Mouse (Mus musculus): ENCODE measurements around the gene Ndufc1. TPM values are rescaled to one million over a fixed set of nuclear protein-coding genes. Genes with fewer than 3 reads are reported as not detected.
"Not testable (repeated sequence)": the region's sequence is repeated elsewhere in the genome, so short reads cannot be mapped to it uniquely, and the experiment has no call there.

The Ndufc1 gene
- 100 to 1,000 TPM; 283 to 337 TPM for total RNA-seq (2021)
- long read RNA-seq, experiment 1, transcript Ndufc1-201 (4 exons, 1,249 nt): major isoform, 100 of 106 reads
- long read RNA-seq, experiment 1, partial matches to known transcripts: 3 of 106 reads
- long read RNA-seq, experiment 1, other reads (novel, unspliced or antisense): 2 of 106 reads
- long read RNA-seq, experiment 2, transcript Ndufc1-201 (4 exons, 1,249 nt): major isoform, 116 of 123 reads
- long read RNA-seq, experiment 2, partial matches to known transcripts: 2 of 123 reads
- long read RNA-seq, experiment 2, other reads (novel, unspliced or antisense): 1 of 123 reads

DNA sequence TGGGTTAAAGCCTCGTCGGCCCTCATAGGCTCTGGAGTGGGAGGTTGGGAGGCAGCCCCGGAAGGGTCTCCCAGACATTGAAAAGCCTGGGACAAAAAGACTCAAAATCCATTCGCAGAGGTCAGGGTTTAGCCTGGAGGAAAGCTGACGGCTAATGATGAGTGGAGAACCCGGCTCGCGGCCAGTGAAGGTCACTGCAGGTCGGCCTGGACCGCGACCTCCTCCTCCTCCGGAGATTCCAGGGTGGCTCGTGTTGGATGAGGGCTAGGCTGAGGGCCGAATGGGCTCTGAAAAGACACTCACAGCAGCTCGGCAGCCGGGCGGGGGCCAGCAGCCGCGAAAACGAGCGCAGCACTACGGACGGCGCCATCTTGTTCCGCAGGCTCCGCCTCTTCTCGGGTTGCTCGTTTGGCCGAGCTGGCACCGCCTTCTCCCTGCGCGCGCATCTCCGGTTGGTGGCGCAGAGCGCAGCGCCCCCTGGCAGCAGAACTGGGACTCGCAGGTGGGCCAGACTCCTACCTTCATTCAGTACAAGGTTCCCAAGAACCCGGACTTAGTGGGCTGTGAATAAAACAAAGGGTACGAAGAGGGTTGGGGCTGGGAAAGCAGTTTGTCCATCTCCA, at the start of gene Ndufc1:
Gene Ndufc1 (minus strand): TSS at position 428 of the 623 bp plus-strand sequence.
- DNase-seq (ENCODE audit: low spot score in 2 of 2): peak; percentile 97 to 99

- DNase-seq (ENCODE audit: low spot score in 2 of 2): no peak
These were observed 26.2 kb upstream of the Ndufc1 start for GRCm38 (mm10) chr3:51434871-51435595.

DNA sequence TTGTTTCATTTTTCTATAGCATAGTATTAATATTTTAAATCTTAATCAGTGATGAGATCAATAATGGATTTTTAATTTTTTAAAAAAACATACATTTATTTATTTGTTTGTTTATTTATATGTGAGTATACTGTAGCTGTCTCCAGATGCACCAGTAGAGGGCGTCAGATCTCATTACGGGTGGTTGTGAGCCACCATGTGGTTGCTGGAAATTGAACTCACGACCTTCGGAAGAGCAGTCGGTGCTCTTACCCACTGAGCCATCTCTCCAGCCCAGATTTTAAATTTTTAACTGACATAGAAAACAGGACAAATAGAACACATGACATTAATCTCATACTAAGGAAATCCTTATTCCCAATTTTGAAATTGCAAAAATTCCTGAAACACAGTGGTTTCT, 25.6 kb upstream of the Ndufc1 start:
- not testable (repeated sequence) for DNase-seq (ENCODE audit: low spot score in 2 of 2)

DNA sequence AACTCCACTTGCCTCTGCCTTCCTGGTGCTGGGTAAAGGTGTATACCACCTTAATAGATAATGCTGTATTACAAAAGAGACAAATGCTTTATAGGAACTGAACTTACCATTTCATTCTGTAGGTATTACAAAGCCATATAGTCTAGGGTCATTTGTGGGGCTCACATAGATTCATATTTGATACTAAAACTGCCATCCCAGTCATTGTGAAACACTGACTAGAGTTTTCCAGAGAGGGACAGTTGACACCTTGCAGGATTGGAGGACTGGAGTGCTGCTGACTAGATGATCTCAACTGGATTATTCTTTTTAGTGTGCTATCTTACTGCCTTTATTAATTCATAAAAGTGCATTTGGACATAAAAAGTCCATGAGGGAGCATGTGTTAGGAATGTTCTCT, 16.6 kb upstream of the Ndufc1 start:
- no peak for DNase-seq (ENCODE audit: low spot score in 2 of 2)

- DNase-seq (ENCODE audit: low spot score in 2 of 2): no peak
These were observed 13.1 kb upstream of the Ndufc1 start for GRCm38 (mm10) chr3:51421921-51422320.

DNA sequence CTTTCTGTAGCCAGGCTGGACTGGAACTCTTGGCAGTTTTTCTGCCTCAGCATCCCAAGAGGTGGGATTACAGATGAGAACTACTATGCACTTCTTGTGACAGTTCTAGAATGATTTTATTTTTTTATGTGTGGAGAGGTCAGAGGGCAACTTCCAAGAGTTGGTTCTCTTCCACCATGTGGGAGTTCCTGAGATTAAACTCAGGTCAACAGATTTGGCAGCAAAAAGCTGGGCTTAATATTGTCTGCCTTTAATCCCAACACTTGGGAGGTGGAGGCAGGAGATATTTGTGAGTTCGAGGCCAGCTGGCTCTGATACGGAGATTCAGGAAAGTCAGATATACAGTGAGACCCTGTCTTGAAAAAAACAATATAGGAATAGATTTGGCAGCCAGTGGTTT, 9.2 kb upstream of the Ndufc1 start:
- DNase-seq (ENCODE audit: low spot score in 2 of 2): no peak

- DNase-seq (ENCODE audit: low spot score in 2 of 2): no peak
These were observed 8.7 kb upstream of the Ndufc1 start for GRCm38 (mm10) chr3:51417485-51417884.

DNA sequence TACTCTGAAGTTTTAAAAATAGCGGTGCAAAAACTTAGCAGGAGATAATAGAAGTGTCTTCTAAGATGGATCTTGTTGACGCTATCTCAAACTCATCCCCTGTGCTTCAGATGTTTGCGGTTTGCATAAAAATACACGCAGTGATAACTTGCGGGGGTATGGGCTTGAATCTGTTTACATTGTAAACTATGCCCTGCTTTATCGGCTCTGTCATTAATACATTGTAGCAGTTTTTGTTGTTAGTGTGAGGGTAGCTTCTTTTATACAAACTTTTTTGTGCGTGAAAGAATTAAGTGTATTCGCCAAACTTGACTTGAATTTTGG, 8.3 kb upstream of the Ndufc1 start:
- no peak for DNase-seq (ENCODE audit: low spot score in 2 of 2)

- DNase-seq (ENCODE audit: low spot score in 2 of 2): peak in 1 of 2 experiments; percentile 9
These were observed 7.8 kb upstream of the Ndufc1 start for GRCm38 (mm10) chr3:51416364-51417134.

DNA sequence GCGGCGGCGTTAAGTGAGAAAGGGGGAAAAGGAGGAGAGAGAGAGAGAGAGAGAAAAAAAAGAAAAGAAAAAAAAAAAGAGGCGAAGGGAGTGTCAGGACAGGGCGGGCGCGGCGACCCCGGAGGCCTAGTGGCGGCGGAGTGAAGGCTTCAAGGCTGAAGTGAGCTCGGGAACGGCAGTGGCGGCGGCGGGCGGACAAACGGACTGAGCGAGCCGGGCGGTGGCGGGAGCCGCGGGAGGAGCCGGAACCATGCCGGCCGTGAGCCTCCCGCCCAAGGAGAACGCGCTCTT, 7.2 kb upstream of the Ndufc1 start:
- DNase-seq (ENCODE audit: low spot score in 2 of 2): peak in 1 of 2 experiments; percentile 57

DNA sequence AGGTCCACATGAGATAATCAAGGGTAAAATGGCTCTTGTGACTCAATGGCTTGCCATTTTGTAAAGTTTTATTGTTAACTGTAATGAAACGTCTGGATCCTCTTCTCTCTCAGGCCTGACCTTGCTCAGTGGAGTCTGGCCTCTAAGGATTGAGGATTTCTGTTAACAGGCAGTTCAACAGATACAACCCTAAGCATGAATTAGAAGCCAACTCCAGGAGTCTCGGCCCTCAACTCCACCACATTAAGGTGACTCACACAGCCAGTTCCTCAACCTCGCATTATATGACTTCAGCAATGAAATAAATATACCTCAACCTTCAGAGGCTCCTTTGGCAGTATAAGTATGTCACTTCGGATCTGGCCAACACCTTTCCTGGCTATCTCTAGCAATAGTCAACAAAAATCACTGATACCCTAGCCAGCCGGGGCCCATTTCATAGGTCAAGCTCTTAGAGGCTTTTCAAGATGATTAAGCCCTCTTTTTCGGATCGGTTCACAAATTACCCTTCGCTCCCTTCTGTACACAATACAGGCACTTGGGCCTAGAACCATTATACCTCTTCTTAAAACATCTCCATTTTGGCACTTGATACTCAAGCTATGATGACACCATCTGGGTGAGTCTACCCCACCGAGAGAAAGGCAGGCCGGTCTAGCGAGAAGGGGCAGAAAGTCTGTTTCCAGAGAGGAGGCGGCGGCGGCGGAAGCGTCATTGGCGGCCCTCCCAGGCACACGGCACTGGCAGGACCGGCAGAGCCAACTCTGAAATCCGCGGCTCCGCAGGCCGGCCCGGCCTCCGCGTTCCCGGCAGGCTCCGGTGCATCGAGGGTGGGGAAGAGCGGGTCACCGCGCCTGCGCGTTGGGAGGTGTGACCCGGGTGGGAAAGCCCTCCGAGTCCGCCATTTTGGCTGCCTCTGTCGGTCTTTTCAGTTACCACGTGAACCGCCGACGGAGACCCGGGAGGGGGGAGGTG, 6.6 kb upstream of the Ndufc1 start, which contains the start of gene Naa15:
Gene Naa15 (plus strand): TSS at position 51 of the 975 bp plus-strand sequence.
- peak; percentile 96 to 98 for DNase-seq (ENCODE audit: low spot score in 2 of 2)

DNA sequence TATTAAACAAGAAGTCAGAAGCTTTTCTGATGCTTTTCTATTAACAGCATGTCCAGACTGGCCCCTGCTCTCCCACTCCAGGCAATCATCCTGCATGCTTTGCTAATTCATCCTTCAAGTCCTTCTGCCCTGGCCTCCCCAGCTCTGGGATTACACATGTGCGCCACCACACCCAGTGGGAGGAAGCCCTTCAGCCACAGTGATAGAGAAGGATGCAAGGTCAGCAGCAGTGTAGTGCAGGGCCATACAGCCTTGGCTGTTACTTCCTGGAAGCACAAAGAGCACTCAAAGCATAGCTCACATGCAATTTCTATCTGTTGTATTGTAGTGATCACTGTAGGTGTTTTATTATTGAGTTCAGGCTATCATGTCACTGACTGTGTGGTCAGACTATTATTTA, 4.5 kb upstream of the Ndufc1 start:
- no peak for DNase-seq (ENCODE audit: low spot score in 2 of 2)

- no peak for DNase-seq (ENCODE audit: low spot score in 2 of 2)
These were observed 3.7 kb upstream of the Ndufc1 start for GRCm38 (mm10) chr3:51412457-51412856.

- DNase-seq (ENCODE audit: low spot score in 2 of 2): peak in 1 of 2 experiments; percentile 20
These were observed 773 bp downstream of the Ndufc1 start for GRCm38 (mm10) chr3:51407870-51408560.

- no peak for DNase-seq (ENCODE audit: low spot score in 2 of 2)
These were observed 6.2 kb downstream of the Ndufc1 start for GRCm38 (mm10) chr3:51402628-51403027.

DNA sequence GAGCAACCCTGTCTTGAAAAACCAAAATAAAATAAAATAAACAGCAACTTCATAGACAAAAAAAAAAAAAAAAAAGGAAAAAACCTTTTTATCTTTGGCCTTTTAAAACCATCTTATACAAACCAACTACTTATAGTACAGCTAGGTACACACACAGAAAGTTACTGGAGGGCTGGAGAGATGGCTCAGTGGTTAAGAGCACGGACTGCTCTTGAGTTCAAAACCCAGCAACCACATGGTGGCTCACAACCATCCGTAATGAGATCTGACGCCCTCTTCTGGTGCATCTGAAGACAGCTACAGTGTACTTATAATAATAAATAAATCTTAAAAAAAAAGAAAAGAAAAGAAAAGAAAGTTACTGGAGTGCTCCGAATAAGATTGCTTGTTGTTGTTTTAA, 6.7 kb downstream of the Ndufc1 start:
- DNase-seq (ENCODE audit: low spot score in 2 of 2): not testable (repeated sequence)

DNA sequence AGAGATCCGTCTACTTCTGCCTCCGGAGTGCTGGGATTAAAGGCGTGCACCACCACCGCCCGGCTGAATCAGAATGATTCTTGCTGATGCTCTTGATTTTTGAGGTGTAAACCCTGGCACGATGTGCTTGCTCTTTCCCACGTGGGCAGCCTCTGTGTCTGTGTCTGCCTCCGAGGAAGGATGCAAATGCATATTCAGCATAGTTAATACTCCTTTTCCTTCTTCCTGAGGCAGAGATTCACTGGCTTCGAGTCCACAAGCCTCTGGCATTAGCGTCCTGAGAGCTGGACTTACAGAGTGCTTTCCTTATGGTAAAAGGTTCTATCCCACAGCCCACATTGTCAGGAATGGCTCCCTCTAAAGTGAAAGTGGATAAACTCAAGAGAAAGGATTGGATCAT, 8.1 kb downstream of the Ndufc1 start:
- peak in 1 of 2 experiments; percentile 12 for DNase-seq (ENCODE audit: low spot score in 2 of 2)

- no peak for DNase-seq (ENCODE audit: low spot score in 2 of 2)
These were observed 9.3 kb downstream of the Ndufc1 start for GRCm38 (mm10) chr3:51399531-51399930.

- DNase-seq (ENCODE audit: low spot score in 2 of 2): no peak
These were observed 10.1 kb downstream of the Ndufc1 start for GRCm38 (mm10) chr3:51398667-51399066.
